Mouse (Mus musculus): Measurements from ENCODE around the gene 4931429L15Rik.

- TF ChIP-seq CTCF (IDR thresholded peaks at IDR 0.05; ENCODE audit: low read depth, low read length) (no peak), POLR2A (IDR thresholded peaks at IDR 0.05; ENCODE audit: insufficient read depth, low read length) (no peak), EP300 (IDR thresholded peaks at IDR 0.05; ENCODE audit: insufficient read depth, low read depth, low read length) (no peak)
These were observed 15.7 kb upstream of the 4931429L15Rik start for GRCm38 (mm10) chr9:46335461-46335995.
